Mouse (Mus musculus): ENCODE measurements at regions not wholly inside any gene's neighbourhood (a gene's known extent, or its start where the extent isn't known, plus 50 kb on each side); places are given as distances from the start of the nearest gene placed in this dataset.
"Not testable (repeated sequence)": the region's sequence is repeated elsewhere in the genome, so short reads cannot be mapped to it uniquely, and the experiment has no call there.

- 0 out of 2 replicates have a peak, but pooled peaks have one; percentile 64 for ATAC-seq
- WGBS = 45% methylated on average over 6 of the region's 6 CpGs
- Histone ChIP-seq H3K4me3 (ENCODE audit: low read depth, low read length) (no peak overlapping the region), H3K27me3 (ENCODE audit: control insufficient read depth, insufficient read depth, low read depth, low read length) (no peaks in the 10 kb centered on the region), H3K9me3 (replicated peaks; ENCODE audit: control insufficient read depth, low read length, poor library complexity, severe bottlenecking) (no peaks in the 10 kb centered on the region), H3K27ac (ENCODE audit: low read length) (no peak overlapping the region), H3K4me1 (ENCODE audit: control insufficient read depth, insufficient read depth, low read length) (no peaks in the 10 kb centered on the region), H3K4me2 (ENCODE audit: low read length) (no peak overlapping the region), H3K9ac (ENCODE audit: low read depth, low read length) (no peak overlapping the region), H3K36me3 (ENCODE audit: control insufficient read depth, insufficient read depth, low read length) (no peaks in the 10 kb centered on the region)
These were observed 1984.0 kb downstream of the 4930444P10Rik start for GRCm38 (mm10) chr1:14109190-14109482.

- Histone ChIP-seq H3K4me3 (ENCODE audit: low read depth, low read length) (no peak overlapping the region), H3K9ac (ENCODE audit: low read depth, low read length) (no peak overlapping the region), H3K4me2 (ENCODE audit: low read length) (no peak overlapping the region), H3K9me3 (replicated peaks; ENCODE audit: control insufficient read depth, low read length, poor library complexity, severe bottlenecking) (no peaks in the 10 kb centered on the region), H3K27ac (ENCODE audit: low read length) (no peak overlapping the region), H3K27me3 (ENCODE audit: control insufficient read depth, insufficient read depth, low read depth, low read length) (no peaks in the 10 kb centered on the region), H3K4me1 (ENCODE audit: control insufficient read depth, insufficient read depth, low read length) (no peaks in the 10 kb centered on the region), H3K36me3 (ENCODE audit: control insufficient read depth, insufficient read depth, low read length) (no peaks in the 10 kb centered on the region)
- peak; percentile 79 for ATAC-seq
- 59% methylated on average over 7 of the region's 7 CpGs for WGBS
These were observed 1984.5 kb downstream of the 4930444P10Rik start for GRCm38 (mm10) chr1:14108450-14109189.

GRCm38 (mm10) chr1:14105521-14105920 is 1987.6 kb downstream of the 4930444P10Rik start:
- not testable (repeated sequence) for H3K9ac ChIP-seq (ENCODE audit: low read depth, low read length); H3K36me3 ChIP-seq (ENCODE audit: control insufficient read depth, insufficient read depth, low read length); H3K27me3 ChIP-seq (ENCODE audit: control insufficient read depth, insufficient read depth, low read depth, low read length); H3K9me3 ChIP-seq (replicated peaks; ENCODE audit: control insufficient read depth, low read length, poor library complexity, severe bottlenecking); H3K4me1 ChIP-seq (ENCODE audit: control insufficient read depth, insufficient read depth, low read length); H3K4me2 ChIP-seq (ENCODE audit: low read length); ATAC-seq; H3K4me3 ChIP-seq (ENCODE audit: low read depth, low read length); H3K27ac ChIP-seq (ENCODE audit: low read length)
- WGBS = 96% methylated on average over 6 of the region's 6 CpGs

- no peak overlapping the region for H3K9ac ChIP-seq (ENCODE audit: low read depth, low read length)
- H3K9me3 ChIP-seq (replicated peaks; ENCODE audit: control insufficient read depth, low read length, poor library complexity, severe bottlenecking) = no peaks in the 10 kb centered on the region
- ATAC-seq = no peak
- no peaks in the 10 kb centered on the region for H3K27me3 ChIP-seq (ENCODE audit: control insufficient read depth, insufficient read depth, low read depth, low read length)
- WGBS = 94% methylated on average over 2 of the region's 2 CpGs
- H3K4me1 ChIP-seq (ENCODE audit: control insufficient read depth, insufficient read depth, low read length) = no peaks in the 10 kb centered on the region
- no peak overlapping the region for H3K27ac ChIP-seq (ENCODE audit: low read length)
- H3K4me3 ChIP-seq (ENCODE audit: low read depth, low read length) = no peak overlapping the region
- no peaks in the 10 kb centered on the region for H3K36me3 ChIP-seq (ENCODE audit: control insufficient read depth, insufficient read depth, low read length)
- no peak overlapping the region for H3K4me2 ChIP-seq (ENCODE audit: low read length)
These were observed 1988.6 kb downstream of the 4930444P10Rik start for GRCm38 (mm10) chr1:14104529-14104928.

GRCm38 (mm10) chr1:14099031-14099430 is 1994.1 kb downstream of the 4930444P10Rik start:
- no peaks in the 10 kb centered on the region for H3K27me3 ChIP-seq (ENCODE audit: control insufficient read depth, insufficient read depth, low read depth, low read length)
- WGBS = 47% methylated on average over 5 of the region's 5 CpGs
- H3K27ac ChIP-seq (ENCODE audit: low read length) = no peak overlapping the region
- H3K4me1 ChIP-seq (ENCODE audit: control insufficient read depth, insufficient read depth, low read length) = 0 out of 2 replicates have a peak, but pooled peaks cover 2% of the 10 kb centered on the region
- H3K36me3 ChIP-seq (ENCODE audit: control insufficient read depth, insufficient read depth, low read length) = no peaks in the 10 kb centered on the region
- no peak overlapping the region for H3K4me2 ChIP-seq (ENCODE audit: low read length)
- H3K9me3 ChIP-seq (replicated peaks; ENCODE audit: control insufficient read depth, low read length, poor library complexity, severe bottlenecking) = no peaks in the 10 kb centered on the region
- 0 out of 2 replicates have a peak, but pooled peaks have one; percentile 28 for ATAC-seq
- H3K9ac ChIP-seq (ENCODE audit: low read depth, low read length) = no peak overlapping the region
- no peak overlapping the region for H3K4me3 ChIP-seq (ENCODE audit: low read depth, low read length)

- H3K4me2 ChIP-seq (ENCODE audit: low read length) = no peak overlapping the region
- H3K27ac ChIP-seq (ENCODE audit: low read length) = no peak overlapping the region
- H3K36me3 ChIP-seq (ENCODE audit: control insufficient read depth, insufficient read depth, low read length) = no peaks in the 10 kb centered on the region
- H3K4me3 ChIP-seq (ENCODE audit: low read depth, low read length) = no peak overlapping the region
- no peak overlapping the region for H3K9ac ChIP-seq (ENCODE audit: low read depth, low read length)
- H3K27me3 ChIP-seq (ENCODE audit: control insufficient read depth, insufficient read depth, low read depth, low read length) = no peaks in the 10 kb centered on the region
- no peak for ATAC-seq
- 0 out of 2 replicates have a peak, but pooled peaks cover 2% of the 10 kb centered on the region for H3K4me1 ChIP-seq (ENCODE audit: control insufficient read depth, insufficient read depth, low read length)
- 8% methylated on average over 5 of the region's 5 CpGs for WGBS
- H3K9me3 ChIP-seq (replicated peaks; ENCODE audit: control insufficient read depth, low read length, poor library complexity, severe bottlenecking) = no peaks in the 10 kb centered on the region
These were observed 1995.4 kb downstream of the 4930444P10Rik start for GRCm38 (mm10) chr1:14097567-14098228.

GRCm38 (mm10) chr1:14064856-14065255 is 2028.3 kb downstream of the 4930444P10Rik start:
- Histone ChIP-seq H3K36me3 (ENCODE audit: control insufficient read depth, insufficient read depth, low read length) (no peaks in the 10 kb centered on the region), H3K4me2 (ENCODE audit: low read length) (no peak overlapping the region), H3K4me1 (ENCODE audit: control insufficient read depth, insufficient read depth, low read length) (no peaks in the 10 kb centered on the region), H3K27ac (ENCODE audit: low read length) (no peak overlapping the region), H3K9ac (ENCODE audit: low read depth, low read length) (no peak overlapping the region), H3K4me3 (ENCODE audit: low read depth, low read length) (no peak overlapping the region), H3K9me3 (replicated peaks; ENCODE audit: control insufficient read depth, low read length, poor library complexity, severe bottlenecking) (no peaks in the 10 kb centered on the region), H3K27me3 (ENCODE audit: control insufficient read depth, insufficient read depth, low read depth, low read length) (no peaks in the 10 kb centered on the region)
- no peak for ATAC-seq
- 87% methylated on average over 3 of the region's 3 CpGs for WGBS

- no peak overlapping the region for H3K4me2 ChIP-seq (ENCODE audit: low read length)
- ATAC-seq = no peak
- 50% methylated on average over 2 of the region's 2 CpGs for WGBS
- H3K9me3 ChIP-seq (replicated peaks; ENCODE audit: control insufficient read depth, low read length, poor library complexity, severe bottlenecking) = no peaks in the 10 kb centered on the region
- H3K4me1 ChIP-seq (ENCODE audit: control insufficient read depth, insufficient read depth, low read length) = no peaks in the 10 kb centered on the region
- no peak overlapping the region for H3K4me3 ChIP-seq (ENCODE audit: low read depth, low read length)
- H3K27ac ChIP-seq (ENCODE audit: low read length) = no peak overlapping the region
- no peak overlapping the region for H3K9ac ChIP-seq (ENCODE audit: low read depth, low read length)
- H3K36me3 ChIP-seq (ENCODE audit: control insufficient read depth, insufficient read depth, low read length) = no peaks in the 10 kb centered on the region
- H3K27me3 ChIP-seq (ENCODE audit: control insufficient read depth, insufficient read depth, low read depth, low read length) = no peaks in the 10 kb centered on the region
These were observed 2057.0 kb downstream of the 4930444P10Rik start for GRCm38 (mm10) chr1:14036163-14036562.

GRCm38 (mm10) chr1:14011484-14011883 is 2081.6 kb downstream of the 4930444P10Rik start:
- 86% methylated on average over 9 of the region's 9 CpGs for WGBS
- Histone ChIP-seq H3K4me2 (ENCODE audit: low read length) (no peak overlapping the region), H3K4me1 (ENCODE audit: control insufficient read depth, insufficient read depth, low read length) (no peaks in the 10 kb centered on the region), H3K9ac (ENCODE audit: low read depth, low read length) (no peak overlapping the region), H3K27ac (ENCODE audit: low read length) (no peak overlapping the region), H3K4me3 (ENCODE audit: low read depth, low read length) (no peak overlapping the region), H3K9me3 (replicated peaks; ENCODE audit: control insufficient read depth, low read length, poor library complexity, severe bottlenecking) (no peaks in the 10 kb centered on the region), H3K27me3 (ENCODE audit: control insufficient read depth, insufficient read depth, low read depth, low read length) (no peaks in the 10 kb centered on the region), H3K36me3 (ENCODE audit: control insufficient read depth, insufficient read depth, low read length) (no peaks in the 10 kb centered on the region)
- ATAC-seq = no peak

Data from midbrain, embryonic 16.5 days (tissue).